Mouse (Mus musculus) ES-Bruce4 (cell line): ENCODE measurements at regions not wholly inside any gene's neighbourhood (a gene's known extent, or its start where the extent isn't known, plus 50 kb on each side); places are given as distances from the start of the nearest gene placed in this dataset.

Experiments used
- H3K27ac ChIP-seq: 2 replicates; pipeline ENCODE4 v1.5.1; 2012; ENCODE audit warnings: low read length, inconsistent platforms; ENCODE audit not compliant: insufficient read depth
- H3K27me3 ChIP-seq: 2 replicates; pipeline ENCODE4 v1.6.1; 2012; ENCODE audit warnings: mild to moderate bottlenecking, low read length, inconsistent platforms; ENCODE audit not compliant: control insufficient read depth, poor library complexity, insufficient read depth, severe bottlenecking
- H3K36me3 ChIP-seq: 2 replicates; pipeline ENCODE4 v1.6.1; 2012; ENCODE audit warnings: inconsistent platforms, mild to moderate bottlenecking, low read length, moderate library complexity; ENCODE audit not compliant: control insufficient read depth, poor library complexity, insufficient read depth, severe bottlenecking
- H3K4me1 ChIP-seq: one replicate; pipeline ENCODE4 v1.8.1; 2011; ENCODE audit warnings: low read length; ENCODE audit not compliant: control insufficient read depth, insufficient read depth
- H3K4me3 ChIP-seq: 2 replicates; pipeline ENCODE4 v1.5.1; 2011; ENCODE audit warnings: low read depth, mild to moderate bottlenecking, low read length
- H3K9ac ChIP-seq: 2 replicates; pipeline ENCODE4 v1.6.1; 2012; ENCODE audit warnings: low read depth, mild to moderate bottlenecking, inconsistent platforms; ENCODE audit not compliant: poor library complexity, severe bottlenecking
- H3K9me3 ChIP-seq: replicated peaks from 2 replicates; pipeline ENCODE4 v1.6.1; 2012; ENCODE audit warnings: mild to moderate bottlenecking, low read length, inconsistent platforms; ENCODE audit not compliant: control insufficient read depth, poor library complexity, insufficient read depth, severe bottlenecking
- CTCF ChIP-seq: IDR thresholded peaks from one replicate; pipeline ENCODE4 v1.8.1; 2011; ENCODE audit warnings: low read depth, low read length
- EP300 ChIP-seq: IDR thresholded peaks from 2 replicates; pipeline ENCODE4 v1.6.1; 2011; ENCODE audit warnings: low read depth, low read length; ENCODE audit not compliant: insufficient read depth
- POLR2A ChIP-seq: IDR thresholded peaks from one replicate; pipeline ENCODE4 v1.8.1; 2011; ENCODE audit warnings: low read length; ENCODE audit not compliant: insufficient read depth

DNA sequence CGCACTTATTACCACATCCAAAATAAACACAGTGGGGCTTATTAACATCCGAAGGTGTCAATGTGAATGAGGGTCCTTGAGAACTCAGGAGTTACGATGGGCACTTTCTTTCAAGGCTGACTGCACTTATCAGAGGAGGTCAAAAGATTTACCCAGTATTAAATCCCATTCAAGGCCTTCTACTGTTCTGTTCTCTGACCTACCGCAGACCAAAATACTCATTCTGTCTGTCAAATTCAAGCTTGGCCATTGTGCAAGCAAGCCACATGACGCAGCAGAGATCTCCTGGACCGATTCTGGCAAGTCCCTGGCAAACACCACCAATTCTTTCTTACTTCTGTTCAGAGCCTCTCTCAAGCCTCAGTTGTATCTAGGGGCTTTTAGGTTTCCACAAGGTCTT lies 80.8 kb upstream of the Maf start:
- Histone ChIP-seq H3K9ac (no peak overlapping the region), H3K36me3 (no peaks in the 10 kb centered on the region)
- TF ChIP-seq CTCF (no peak), POLR2A (no peak), EP300 (no peak)

DNA sequence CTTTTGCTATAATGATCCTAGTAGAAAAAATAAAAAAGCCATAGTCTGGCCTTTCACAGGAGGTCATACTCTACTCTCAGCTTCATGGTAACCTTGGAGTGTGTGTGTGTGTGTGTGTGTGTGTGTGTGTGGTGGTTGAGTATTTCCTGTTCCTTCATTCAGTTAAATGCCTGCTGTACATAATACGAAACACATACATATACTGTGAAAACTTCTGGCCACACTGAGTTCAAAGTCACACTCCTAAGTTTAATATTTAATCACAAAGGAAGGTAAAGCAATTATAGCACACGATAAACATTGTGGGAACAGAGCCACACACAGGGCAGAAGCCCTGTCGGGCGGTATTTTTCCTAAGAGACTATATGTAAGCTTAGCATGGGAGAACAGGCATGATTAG lies 78.6 kb upstream of the Maf start:
- Histone ChIP-seq H3K4me3 (no peak overlapping the region), H3K27ac (no peak overlapping the region), H3K9ac (no peak overlapping the region), H3K27me3 (no peaks in the 10 kb centered on the region), H3K4me1 (no peaks in the 10 kb centered on the region), H3K9me3 (0 out of 2 replicates have a peak, but pooled peaks cover 10% of the 10 kb centered on the region), H3K36me3 (no peaks in the 10 kb centered on the region)
- TF ChIP-seq CTCF = no peak
- no peak for TF ChIP-seq EP300
- TF ChIP-seq POLR2A = no peak

More for the DNA sequence above, 80.8 kb upstream of the Maf start:
- Histone ChIP-seq H3K4me1 (no peaks in the 10 kb centered on the region), H3K4me3 (no peak overlapping the region), H3K27ac (no peak overlapping the region), H3K27me3 (no peaks in the 10 kb centered on the region), H3K9me3 (no peaks in the 10 kb centered on the region)

DNA sequence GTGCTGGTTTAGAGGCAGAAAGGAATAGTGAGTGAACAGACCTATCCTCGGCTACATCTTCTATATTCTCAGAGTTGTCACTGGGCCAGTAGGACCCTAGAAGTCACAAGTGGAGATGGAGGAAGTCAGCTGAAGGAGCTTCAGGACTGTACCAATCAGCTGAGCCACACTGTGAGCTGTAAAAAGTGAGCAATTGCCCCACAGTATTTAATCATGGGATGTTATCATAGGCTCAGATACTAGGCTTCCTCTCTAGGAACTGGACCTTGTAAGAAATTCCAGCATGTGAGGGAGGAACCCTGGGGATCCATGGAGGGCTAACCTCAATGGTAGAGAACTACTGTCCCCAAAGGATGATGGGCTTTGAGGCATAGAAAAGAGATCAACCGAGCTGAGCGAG lies 78.2 kb upstream of the Maf start:
- no peak overlapping the region for H3K9ac ChIP-seq
- no peak overlapping the region for H3K27ac ChIP-seq
- H3K9me3 ChIP-seq = 0 out of 2 replicates have a peak, but pooled peaks cover 10% of the 10 kb centered on the region
- H3K4me3 ChIP-seq = no peak overlapping the region
- no peaks in the 10 kb centered on the region for H3K4me1 ChIP-seq
- H3K27me3 ChIP-seq = no peaks in the 10 kb centered on the region
- no peak for TF ChIP-seq POLR2A
- TF ChIP-seq EP300 = no peak
- no peak for TF ChIP-seq CTCF
- no peaks in the 10 kb centered on the region for H3K36me3 ChIP-seq

DNA sequence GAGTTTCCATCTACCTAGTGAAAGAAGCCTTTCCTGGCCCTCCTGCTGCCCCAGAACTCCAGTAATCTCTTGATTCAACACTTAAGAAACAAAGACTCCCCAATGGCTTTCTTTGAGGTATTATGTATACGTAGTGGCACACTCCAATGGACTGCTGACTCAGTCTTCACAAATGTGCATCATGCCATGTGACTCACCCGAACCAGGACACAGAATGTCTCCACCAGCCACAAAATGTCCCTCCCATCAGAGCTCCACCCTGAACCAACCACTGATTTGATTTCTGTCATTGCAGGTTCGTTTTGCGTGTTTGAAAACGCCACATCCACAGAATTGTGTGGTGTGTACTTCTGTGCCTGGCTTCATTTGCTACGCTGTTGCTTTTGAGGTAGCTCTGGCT lies 75.8 kb upstream of the Maf start:
- H3K27me3 ChIP-seq = no peaks in the 10 kb centered on the region; the same call in 1 of the 2 replicates

DNA sequence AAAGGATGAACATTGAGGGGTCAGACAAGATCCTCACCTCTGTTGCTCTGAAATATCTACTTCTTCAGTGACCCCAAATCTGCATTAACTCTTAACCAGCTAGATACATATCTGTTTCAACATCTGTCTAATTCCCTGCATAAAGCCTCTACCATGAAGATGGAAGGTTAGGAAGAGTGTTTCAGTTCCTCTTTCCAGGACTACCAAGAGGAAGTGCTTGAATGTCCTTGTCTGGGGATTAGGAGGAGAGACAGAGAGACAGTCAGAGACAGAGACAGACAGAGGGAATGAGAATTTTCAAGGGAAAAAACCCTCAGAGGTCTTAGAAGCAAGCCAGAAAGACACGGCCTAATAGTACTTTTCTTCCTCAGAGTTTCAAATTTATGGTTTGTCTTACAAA lies 70.8 kb upstream of the Maf start:
- Histone ChIP-seq H3K4me3 (no peak overlapping the region), H3K27ac (no peak overlapping the region), H3K36me3 (no peaks in the 10 kb centered on the region), H3K4me1 (no peaks in the 10 kb centered on the region), H3K9ac (no peak overlapping the region), H3K9me3 (peaks cover 10% of the 10 kb centered on the region; the same call in 1 of the 2 replicates), H3K27me3 (no peaks in the 10 kb centered on the region; the same call in 1 of the 2 replicates)
- TF ChIP-seq CTCF = no peak
- TF ChIP-seq EP300 = no peak
- TF ChIP-seq POLR2A = no peak

More for the DNA sequence above, 75.8 kb upstream of the Maf start:
- TF ChIP-seq CTCF (no peak), POLR2A (no peak), EP300 (no peak)
- Histone ChIP-seq H3K4me1 (no peaks in the 10 kb centered on the region), H3K4me3 (no peak overlapping the region), H3K27ac (no peak overlapping the region), H3K9me3 (0 out of 2 replicates have a peak, but pooled peaks cover 10% of the 10 kb centered on the region), H3K36me3 (no peaks in the 10 kb centered on the region), H3K9ac (no peak overlapping the region)

DNA sequence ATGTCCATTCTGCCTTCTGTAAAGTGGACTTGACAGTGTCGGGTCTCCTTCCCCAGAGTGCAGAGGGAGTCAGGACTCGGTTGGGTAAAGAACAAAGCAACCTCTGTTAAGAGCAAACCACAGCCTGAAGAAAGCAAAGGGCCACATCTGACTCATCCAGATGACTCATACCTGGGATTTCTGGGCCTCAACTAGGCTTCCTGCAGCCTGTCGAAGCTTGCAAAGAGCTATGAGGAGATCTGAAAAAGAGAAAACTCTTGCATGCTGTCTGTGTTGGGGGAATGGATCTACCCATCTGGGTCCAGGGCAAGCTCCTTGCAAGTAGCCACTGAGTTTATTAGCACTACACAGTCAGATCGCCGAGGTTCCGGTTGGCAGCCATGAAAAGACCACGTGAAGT lies 63.5 kb upstream of the Maf start:
- Histone ChIP-seq H3K4me1 (no peaks in the 10 kb centered on the region), H3K27ac (no peak overlapping the region), H3K4me3 (no peak overlapping the region), H3K9me3 (no peaks in the 10 kb centered on the region; the same call in 1 of the 2 replicates), H3K9ac (no peak overlapping the region), H3K27me3 (no peaks in the 10 kb centered on the region; the same call in 1 of the 2 replicates), H3K36me3 (no peaks in the 10 kb centered on the region)
- TF ChIP-seq POLR2A (no peak), EP300 (no peak), CTCF (no peak)
